Mouse (Mus musculus): Measurements from ENCODE around the gene Dennd1b.

GRCm38 (mm10) chr1:139156397-139156796 lies 193.2 kb downstream of the Dennd1b start:
- TF ChIP-seq CTCF (conservative IDR thresholded peaks at IDR 0.05; ENCODE audit: low read length), result peak; percentile 79
- TF ChIP-seq NANOG (IDR thresholded peaks at IDR 0.05; ENCODE audit: borderline replicate concordance, low read length), result no peak

All from E14TG2a.4 (cell line).